Mouse (Mus musculus) G1E (cell line): ENCODE measurements at regions not wholly inside any gene's neighbourhood (a gene's known extent, or its start where the extent isn't known, plus 50 kb on each side); places are given as distances from the start of the nearest gene placed in this dataset.

Experiments used
- CTCF ChIP-seq: IDR thresholded peaks from 2 replicates; pipeline ENCODE4 v1.5.1; 2012; ENCODE audit warnings: low read depth, low read length, inconsistent platforms, mixed read lengths
- GATA2 ChIP-seq: IDR thresholded peaks from 2 replicates; pipeline ENCODE4 v1.6.1; 2012; ENCODE audit warnings: low read depth, low read length, inconsistent platforms, borderline replicate concordance

DNA sequence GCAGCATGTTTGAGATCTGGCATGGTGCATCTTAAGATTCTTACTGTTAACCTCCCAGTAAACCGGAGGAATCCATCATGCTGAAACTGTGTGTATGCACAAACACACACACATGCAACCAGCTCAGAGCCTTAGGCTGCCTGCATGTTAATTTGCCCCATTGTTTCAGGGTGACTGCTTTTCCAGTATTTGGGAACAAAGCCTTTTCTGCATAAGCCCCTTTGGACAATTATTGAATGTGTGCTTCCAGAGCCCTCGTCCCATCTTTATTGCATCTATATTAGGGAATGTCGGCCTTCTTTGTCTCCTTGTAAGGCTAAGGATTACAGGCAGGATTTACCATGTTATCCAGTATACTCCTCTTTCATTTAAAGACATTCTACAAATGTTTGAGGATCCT is 397.0 kb downstream of the Meis1 start:
- no peak for TF ChIP-seq CTCF
- no peak for TF ChIP-seq GATA2
